Mouse (Mus musculus) small intestine, adult 2 months (tissue): ENCODE results near the gene Pms2. TPM values are rescaled to one million over a fixed set of nuclear protein-coding genes. Genes with fewer than 3 reads are reported as not detected.

Experiments used
- H3K27ac ChIP-seq: fragments of 200-500 bp; 2 replicates; pipeline ENCODE4 v1.5.1; 2012; ENCODE audit warnings: low read depth, low read length, control low read depth, inconsistent platforms; ENCODE audit not compliant: insufficient read depth
- H3K27me3 ChIP-seq: fragments of 200-500 bp; 2 replicates; pipeline ENCODE4 v1.6.1; 2012; ENCODE audit warnings: mild to moderate bottlenecking, moderate library complexity, low read length, inconsistent platforms; ENCODE audit not compliant: control insufficient read depth, insufficient read depth
- H3K36me3 ChIP-seq: fragments of 200-500 bp; 2 replicates; pipeline ENCODE4 v1.6.1; 2012; ENCODE audit warnings: mild to moderate bottlenecking, low read length, control low read depth, inconsistent platforms; ENCODE audit not compliant: control insufficient read depth, insufficient read depth
- H3K4me1 ChIP-seq: fragments of 200-500 bp; 2 replicates; pipeline ENCODE4 v1.6.1; 2012; ENCODE audit warnings: low read length, inconsistent platforms, mixed read lengths; ENCODE audit not compliant: control insufficient read depth, insufficient read depth, insufficient read length
- H3K4me3 ChIP-seq: fragments of 200-500 bp; 2 replicates; pipeline ENCODE4 v1.5.1; 2012; ENCODE audit warnings: low read depth, mild to moderate bottlenecking, control low read depth, inconsistent platforms, low read length, moderate library complexity
- CTCF ChIP-seq: fragments of 200-500 bp; IDR thresholded peaks from 2 replicates; pipeline ENCODE4 v1.5.1; 2012; ENCODE audit warnings: low read depth, mild to moderate bottlenecking, control low read depth, inconsistent platforms, low read length, moderate library complexity, mixed read lengths; ENCODE audit not compliant: insufficient replicate concordance, insufficient read length; ENCODE audit errors: extremely low read depth
- POLR2A ChIP-seq: fragments of 200-500 bp; IDR thresholded peaks from 2 replicates; pipeline ENCODE4 v1.6.1; 2012; ENCODE audit warnings: low read depth, mild to moderate bottlenecking, control low read depth, inconsistent platforms, low read length, moderate library complexity
- WGBS: fragments of 180-500 bp; shearing (Covaris S2); methylation state at CpG from one replicate; pipeline ENCODE4 v1.1.7; 2018; 5-methylcytosine and 5-hydroxymethylcytosine counted together
- polyA plus RNA-seq: library from polyadenylated mRNA; depleted of rRNA; stranded (reverse); fragments of >200 nt; gene quantifications from 2 replicates; pipeline ENCODE4 v1.2.3, GENCODE M21; 2012

Pms2 gene
- polyA plus RNA-seq, 1 experiment = 0.84 TPM

DNA sequence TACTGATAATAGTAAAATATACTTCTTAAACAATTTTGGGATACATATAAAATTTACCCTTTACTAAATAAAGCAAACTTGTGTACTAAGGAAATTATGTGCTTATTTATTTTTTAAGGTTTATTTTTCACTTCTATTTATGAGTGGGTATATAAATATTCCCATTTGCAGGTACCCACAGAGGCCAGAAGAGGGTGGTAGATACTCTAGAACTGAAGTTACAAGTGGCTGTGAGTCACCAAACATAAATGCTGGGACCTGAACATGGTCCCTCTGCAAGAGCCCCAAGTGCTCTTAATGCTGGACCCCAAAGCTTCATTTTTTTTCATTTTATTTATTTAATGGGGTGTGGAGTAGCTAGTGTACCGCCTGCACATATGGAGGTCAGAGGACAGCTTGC is 24.1 kb downstream of the Pms2 start:
- 86% methylated on average over 1 of the region's 1 CpGs for WGBS
- no peaks in the 10 kb centered on the region for H3K27me3 ChIP-seq
- H3K4me3 ChIP-seq = no peak overlapping the region
- TF ChIP-seq CTCF = no peak
- TF ChIP-seq POLR2A = no peak
- no peak overlapping the region for H3K27ac ChIP-seq
- peaks cover 16% of the 10 kb centered on the region for H3K36me3 ChIP-seq
- peaks cover 7% of the 10 kb centered on the region; the same call in 1 of the 2 replicates for H3K4me1 ChIP-seq

DNA sequence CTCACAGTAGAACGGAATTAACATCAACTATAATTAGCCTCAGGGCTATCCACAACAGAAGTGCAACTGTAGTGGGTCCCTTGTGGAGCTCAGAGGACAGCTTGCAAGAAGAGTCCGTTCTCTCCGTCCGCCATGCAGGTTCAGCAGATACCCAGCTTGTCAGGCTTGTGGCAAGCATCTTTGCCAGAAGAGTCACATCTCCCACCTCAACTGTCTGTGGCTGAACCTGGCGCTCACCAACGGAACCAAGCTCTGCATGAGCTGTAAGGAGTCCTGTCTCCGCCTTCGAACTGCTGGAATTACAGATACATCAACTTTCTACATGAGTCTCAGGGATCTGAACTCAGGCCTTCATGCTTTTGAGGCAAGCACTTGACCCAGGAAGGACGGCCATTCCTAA is 26.4 kb downstream of the Pms2 start:
- Histone ChIP-seq H3K36me3 (peaks cover under 1% of the 10 kb centered on the region; the same call in 1 of the 2 replicates), H3K27me3 (no peaks in the 10 kb centered on the region), H3K27ac (no peak overlapping the region), H3K4me1 (peaks cover 7% of the 10 kb centered on the region; the same call in 1 of the 2 replicates), H3K4me3 (no peak overlapping the region)
- TF ChIP-seq CTCF = no peak
- no peak for TF ChIP-seq POLR2A
- 88% methylated on average over 9 of the region's 9 CpGs for WGBS

DNA sequence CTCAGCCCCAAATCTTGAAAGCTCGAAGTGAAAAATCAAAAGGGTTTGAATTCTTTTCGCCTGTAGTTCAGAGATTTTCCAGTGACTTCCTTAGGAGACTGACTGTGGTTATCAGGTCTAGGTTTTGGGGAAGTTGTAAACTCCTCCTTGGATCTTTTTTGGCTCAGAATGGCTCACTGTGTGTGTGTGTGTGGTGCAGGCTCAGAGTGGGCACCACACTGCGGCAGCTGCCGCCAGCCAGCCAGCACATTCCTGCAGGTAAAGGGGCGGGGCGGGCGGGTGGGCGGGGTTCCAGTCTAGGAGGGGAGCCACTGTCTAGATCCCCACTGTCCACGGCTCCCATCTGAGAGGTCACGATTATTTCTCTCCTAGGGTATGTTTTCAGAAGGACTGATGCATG is 31.8 kb downstream of the Pms2 start:
- no peak overlapping the region for H3K27ac ChIP-seq
- H3K36me3 ChIP-seq = no peaks in the 10 kb centered on the region
- TF ChIP-seq CTCF (no peak), POLR2A (no peak)
- H3K4me3 ChIP-seq = no peak overlapping the region
- WGBS = 7% methylated on average over 10 of the region's 10 CpGs
- no peaks in the 10 kb centered on the region for H3K27me3 ChIP-seq
- no peaks in the 10 kb centered on the region for H3K4me1 ChIP-seq

DNA sequence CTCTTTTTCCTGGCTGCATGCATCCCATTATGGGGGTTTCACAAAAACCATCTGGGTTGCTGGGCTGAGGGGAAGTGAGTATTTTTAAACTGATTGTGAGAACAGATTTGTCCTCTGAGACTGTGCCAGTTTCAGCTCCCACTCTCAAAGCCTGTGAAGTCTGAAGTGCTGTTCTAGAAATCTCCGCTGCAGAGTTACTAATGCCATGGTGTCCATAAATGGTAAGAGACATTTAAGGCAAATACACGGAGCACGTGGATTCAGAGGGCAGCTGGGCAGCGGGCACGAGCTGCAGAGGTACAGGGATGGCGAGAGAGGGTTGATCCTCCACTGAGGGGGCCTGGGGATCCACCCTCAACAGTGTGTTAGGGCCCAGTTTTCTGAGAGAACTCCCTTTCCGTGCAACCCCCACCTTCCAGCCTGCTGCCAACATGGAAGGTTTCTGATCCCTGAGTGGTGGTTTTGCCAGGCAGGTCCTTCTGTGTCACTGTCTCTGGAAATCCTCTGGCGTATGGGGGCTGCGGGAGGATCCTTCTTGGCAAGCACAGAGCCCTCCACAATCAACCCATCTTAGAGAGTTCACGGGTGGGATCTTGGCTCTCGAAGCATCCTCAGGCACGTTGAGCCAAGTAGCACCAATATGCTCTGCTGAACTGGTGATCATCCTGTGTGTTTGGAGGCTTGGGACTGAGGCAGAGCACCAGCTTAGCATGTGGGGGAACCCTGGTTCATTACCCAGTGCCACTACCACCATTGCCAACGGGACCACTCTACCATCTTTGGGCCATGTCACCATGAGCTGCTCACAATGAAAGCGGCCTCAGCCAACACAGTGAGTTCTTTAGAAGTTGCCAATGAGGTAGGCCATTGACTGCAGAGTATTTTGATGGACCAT is 33.7 kb downstream of the Pms2 start:
- TF ChIP-seq POLR2A (no peak), CTCF (no peak)
- WGBS = 87% methylated on average over 14 of the region's 14 CpGs

DNA sequence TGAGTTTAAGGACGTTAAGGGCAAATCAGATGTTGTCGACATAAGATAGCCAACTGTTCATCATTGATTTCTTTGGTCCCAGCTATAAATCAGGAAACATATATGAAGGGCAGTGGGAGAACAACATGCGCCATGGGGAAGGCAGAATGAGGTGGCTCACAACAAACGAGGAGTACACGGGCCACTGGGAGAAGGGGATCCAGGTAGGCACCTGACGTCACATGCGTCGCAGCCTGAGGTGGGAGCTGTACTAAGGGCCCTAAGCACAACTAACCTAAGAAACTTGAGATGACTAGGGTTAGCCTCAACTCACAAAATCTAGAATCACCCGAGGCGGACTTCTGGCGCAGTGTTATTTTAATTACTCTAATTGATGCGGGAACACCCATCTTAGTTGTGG is 38.6 kb downstream of the Pms2 start:
- Histone ChIP-seq H3K36me3 (no peaks in the 10 kb centered on the region), H3K4me3 (no peak overlapping the region), H3K27ac (no peak overlapping the region), H3K27me3 (no peaks in the 10 kb centered on the region), H3K4me1 (no peaks in the 10 kb centered on the region)
- TF ChIP-seq CTCF (no peak), POLR2A (no peak)
- WGBS = 85% methylated on average over 12 of the region's 12 CpGs

More for the DNA sequence above, 33.7 kb downstream of the Pms2 start:
- Histone ChIP-seq H3K36me3 (no peaks in the 10 kb centered on the region), H3K27me3 (no peaks in the 10 kb centered on the region), H3K4me1 (no peaks in the 10 kb centered on the region), H3K27ac (no peak overlapping the region), H3K4me3 (no peak overlapping the region)

DNA sequence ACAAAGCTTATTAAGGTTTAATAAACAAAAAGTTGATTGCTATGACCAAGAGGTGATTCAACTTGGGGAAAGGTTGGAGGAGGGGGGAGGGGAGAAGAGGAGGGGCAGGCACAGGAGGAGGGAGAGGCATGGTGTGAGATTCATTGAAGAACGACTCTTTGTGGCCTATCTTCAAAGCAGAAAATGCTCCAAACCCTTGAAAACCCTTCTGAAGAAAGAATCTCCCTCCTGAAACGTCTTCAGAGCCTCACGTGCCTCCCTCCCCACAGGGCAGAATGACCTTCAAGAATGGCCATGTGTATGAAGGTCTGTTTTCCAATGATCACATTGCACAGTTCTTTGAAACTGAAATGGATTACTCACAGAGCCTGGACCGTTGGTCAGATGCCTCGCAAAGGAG is 40.3 kb downstream of the Pms2 start:
- H3K4me3 ChIP-seq = no peak overlapping the region
- no peaks in the 10 kb centered on the region for H3K36me3 ChIP-seq
- TF ChIP-seq CTCF (no peak), POLR2A (no peak)
- no peaks in the 10 kb centered on the region for H3K27me3 ChIP-seq
- WGBS = 50% methylated on average over 5 of the region's 5 CpGs
- no peaks in the 10 kb centered on the region for H3K4me1 ChIP-seq
- no peak overlapping the region for H3K27ac ChIP-seq

DNA sequence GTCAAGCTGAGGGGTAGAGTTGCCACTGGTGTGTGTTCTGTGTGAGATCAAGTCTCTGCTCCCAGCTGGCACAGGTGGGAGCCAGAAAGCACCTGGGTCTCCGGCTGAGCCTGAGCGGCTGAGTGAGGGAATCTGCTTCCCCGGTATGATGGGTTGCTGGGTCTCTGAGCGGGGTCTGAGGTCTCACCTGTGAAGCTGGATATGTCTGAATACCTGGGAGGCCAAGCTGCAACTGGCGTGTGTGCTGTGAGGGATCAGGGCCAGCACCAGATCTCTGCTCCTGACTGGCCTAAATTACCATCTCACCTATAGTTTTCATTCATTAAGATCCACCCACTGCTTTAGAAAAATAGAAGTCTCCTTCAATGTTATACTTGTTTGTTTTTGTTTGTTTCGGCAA is 47.3 kb downstream of the Pms2 start:
- TF ChIP-seq CTCF = no peak
- TF ChIP-seq POLR2A = no peak
- no peaks in the 10 kb centered on the region for H3K27me3 ChIP-seq
- no peaks in the 10 kb centered on the region for H3K36me3 ChIP-seq
- no peak overlapping the region for H3K27ac ChIP-seq
- H3K4me3 ChIP-seq = no peak overlapping the region
- H3K4me1 ChIP-seq = no peaks in the 10 kb centered on the region
- 91% methylated on average over 6 of the region's 6 CpGs for WGBS

DNA sequence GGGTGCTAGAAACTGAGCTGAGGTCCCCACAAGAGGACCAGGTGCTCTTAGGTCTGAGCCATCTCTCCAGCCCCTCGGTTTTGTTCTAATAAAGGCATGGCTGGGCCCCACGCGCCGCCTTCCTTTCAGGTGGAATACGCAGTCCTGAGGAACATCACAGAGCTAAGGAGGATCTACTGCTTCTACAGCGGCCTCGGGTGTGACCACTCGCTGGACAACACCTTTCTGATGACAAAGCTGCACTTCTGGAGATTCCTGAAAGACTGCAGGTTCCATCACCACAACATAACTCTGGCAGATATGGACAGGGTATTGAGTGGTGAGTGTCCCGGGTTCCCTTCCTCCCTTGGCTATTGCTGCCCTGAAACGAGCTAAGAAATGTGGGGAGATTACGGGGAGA is 49.8 kb downstream of the Pms2 start:
- TF ChIP-seq CTCF (no peak), POLR2A (no peak)

More for the DNA sequence above, 49.8 kb downstream of the Pms2 start:
- WGBS = 92% methylated on average over 11 of the region's 11 CpGs
- Histone ChIP-seq H3K4me3 (no peak overlapping the region), H3K27ac (no peak overlapping the region), H3K36me3 (no peaks in the 10 kb centered on the region), H3K4me1 (no peaks in the 10 kb centered on the region), H3K27me3 (no peaks in the 10 kb centered on the region)
